Mouse (Mus musculus): ENCODE data around the gene Pnma3.
"Not testable (repeated sequence)": the region's sequence is repeated elsewhere in the genome, so short reads cannot be mapped to it uniquely, and the experiment has no call there.

Pnma3 gene

DNA sequence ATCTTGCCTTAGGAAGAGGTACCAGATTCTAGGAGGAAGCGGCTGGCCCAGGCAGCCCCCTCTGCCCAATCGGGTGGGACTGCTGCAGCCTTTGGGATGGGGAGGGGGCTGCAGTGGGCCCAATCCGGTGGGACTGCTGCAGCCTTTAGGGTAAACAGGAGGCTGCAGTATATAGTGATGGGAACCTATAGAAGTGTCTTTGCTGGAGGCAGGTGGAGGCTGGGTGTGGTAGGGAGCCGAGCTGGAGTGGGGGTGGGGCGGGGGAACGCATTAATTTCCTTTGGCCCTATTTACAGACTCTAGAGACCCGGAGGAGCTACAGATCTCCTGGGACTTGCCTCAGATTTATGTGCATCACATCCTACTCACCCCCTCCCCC lies at the start of gene Pnma3:
Pnma3 (plus strand) TSS at position 373 of the 379 bp plus-strand sequence.
- DNase-seq = no peak

DNA sequence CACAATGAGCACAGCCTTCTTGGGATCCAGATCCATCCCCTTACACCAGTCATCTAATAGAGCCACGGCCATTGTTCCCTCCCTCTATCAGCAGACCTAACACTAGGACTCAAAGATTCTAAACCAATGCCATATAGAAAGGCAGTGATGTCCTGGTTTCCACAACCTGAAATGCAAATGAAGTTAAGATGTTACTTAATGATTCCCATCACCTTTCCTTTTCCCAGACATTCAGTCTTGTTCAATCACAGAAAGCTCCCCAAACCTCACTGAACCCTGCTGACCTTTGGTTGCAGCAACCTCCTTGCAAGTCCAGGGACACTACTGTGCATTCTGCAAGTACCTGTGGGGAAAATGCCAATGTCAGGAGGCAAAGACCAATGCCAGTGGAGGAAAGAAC lies 27.6 kb upstream of the Pnma3 start, which contains the start of gene Pnma5:
Pnma5 (minus strand) TSS at position 101 of the 400 bp plus-strand sequence.
- DNase-seq = no peak

DNA sequence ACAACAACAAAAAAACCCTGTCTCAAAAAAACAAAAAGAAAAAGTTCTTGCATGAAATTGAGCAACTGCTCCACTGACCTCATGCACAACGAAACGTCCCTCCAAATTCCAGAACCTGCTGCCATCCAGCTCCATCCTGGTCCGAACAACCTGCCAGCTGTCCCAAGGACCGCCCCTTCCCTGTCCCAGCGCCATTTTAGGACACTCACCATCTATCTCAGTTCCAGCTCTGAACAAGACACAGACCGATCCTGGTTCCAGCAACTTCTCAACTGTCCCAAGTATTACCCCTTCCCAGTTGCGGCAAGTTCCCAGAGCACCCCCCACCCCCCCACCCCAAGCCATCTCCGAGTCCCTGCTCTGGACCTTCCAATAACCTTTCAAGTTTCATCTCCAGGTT lies 25.8 kb upstream of the Pnma3 start:
- no peak for DNase-seq

DNA sequence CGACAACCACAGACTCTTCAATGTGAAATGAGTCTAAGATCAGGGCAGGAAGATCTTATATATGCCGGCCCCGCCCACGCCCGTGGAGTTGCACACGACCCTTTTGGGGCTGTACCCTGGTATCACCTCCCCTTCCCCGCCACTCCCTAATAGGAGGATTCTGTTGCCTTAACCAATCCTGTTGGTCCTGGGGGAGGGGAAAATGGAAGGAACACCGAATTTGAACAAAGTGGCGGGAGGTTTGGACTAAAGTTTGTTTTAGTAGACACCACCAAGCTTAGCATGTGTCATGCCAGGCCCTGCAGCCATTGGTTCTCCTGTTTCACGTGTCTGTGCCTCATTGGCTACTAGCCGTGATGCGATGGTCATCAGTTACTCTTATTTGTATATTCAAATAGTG lies 24.9 kb upstream of the Pnma3 start:
- no peak for DNase-seq

DNA sequence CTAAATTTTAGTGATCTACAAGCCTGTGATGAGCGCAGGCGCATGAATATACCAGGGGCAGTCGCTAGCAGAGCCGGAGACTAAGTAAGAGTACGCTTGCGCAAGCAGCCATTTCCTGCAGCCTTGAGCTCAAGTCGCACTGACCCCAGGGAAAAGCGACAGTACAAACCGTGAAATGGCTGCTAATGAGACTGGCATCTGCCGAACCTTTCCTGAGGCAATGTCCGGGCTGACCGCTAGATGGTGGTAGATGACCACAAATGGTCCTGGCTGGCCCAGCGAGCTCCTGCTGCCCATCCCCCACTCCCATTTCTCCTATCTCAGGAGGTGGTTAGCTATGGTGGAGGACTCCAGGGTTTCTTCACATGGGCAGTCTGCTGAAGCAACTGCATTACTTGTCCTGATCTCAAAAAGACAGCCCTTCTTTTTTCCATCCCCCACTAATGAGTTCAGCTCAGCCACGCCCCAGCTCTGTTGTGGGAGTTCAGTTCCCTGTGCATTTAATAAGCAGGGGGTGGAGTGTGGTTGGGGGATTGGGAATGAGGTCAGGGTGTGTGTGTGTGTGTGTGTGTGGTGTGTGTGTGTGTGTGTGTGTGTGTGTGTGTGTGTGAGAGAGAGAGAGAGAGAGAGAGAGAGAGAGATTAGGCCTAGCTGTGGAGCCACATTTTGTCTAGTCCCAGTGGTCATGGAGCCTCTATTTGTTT lies 10.6 kb upstream of the Pnma3 start:
- DNase-seq = peak; percentile 93

DNA sequence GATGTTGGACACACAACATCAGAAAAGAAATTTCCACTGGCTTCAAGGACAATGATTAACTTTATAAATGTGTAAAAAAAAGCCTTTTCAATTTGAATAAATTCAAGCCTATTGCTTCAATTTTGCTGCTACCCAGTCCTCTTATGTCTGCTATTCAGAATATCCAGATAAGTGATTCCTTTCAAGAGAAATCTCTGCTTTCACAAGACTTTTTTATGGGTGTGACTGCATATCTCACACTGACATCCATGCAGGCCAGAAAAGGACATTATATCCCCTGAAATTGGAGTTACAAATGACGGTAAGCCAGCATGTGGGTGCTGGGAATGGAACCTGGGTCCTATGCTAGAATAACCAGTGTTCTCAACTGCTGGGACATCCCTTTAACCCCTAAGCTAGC lies 3.1 kb upstream of the Pnma3 start:
- no peak for DNase-seq

DNA sequence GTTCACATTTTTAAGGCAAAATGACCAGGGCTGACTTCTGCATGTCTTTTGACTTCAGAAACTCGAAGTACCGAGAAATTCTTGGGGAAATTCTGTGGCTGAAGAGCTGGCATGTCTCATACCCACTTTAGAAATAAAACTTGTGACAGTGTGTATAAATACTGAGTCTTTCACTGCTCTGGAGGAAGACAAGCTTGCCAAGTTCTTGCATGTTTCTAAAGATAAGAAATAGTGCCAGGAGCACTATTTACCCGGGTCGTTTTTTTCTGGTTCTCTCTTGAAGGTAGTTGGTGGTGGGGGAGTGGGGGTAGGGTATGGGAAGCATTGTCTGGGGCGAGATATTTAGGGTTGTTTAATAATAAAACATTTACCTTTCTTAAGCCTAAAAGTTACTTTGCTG lies 2.3 kb upstream of the Pnma3 start:
- DNase-seq = no peak

DNA sequence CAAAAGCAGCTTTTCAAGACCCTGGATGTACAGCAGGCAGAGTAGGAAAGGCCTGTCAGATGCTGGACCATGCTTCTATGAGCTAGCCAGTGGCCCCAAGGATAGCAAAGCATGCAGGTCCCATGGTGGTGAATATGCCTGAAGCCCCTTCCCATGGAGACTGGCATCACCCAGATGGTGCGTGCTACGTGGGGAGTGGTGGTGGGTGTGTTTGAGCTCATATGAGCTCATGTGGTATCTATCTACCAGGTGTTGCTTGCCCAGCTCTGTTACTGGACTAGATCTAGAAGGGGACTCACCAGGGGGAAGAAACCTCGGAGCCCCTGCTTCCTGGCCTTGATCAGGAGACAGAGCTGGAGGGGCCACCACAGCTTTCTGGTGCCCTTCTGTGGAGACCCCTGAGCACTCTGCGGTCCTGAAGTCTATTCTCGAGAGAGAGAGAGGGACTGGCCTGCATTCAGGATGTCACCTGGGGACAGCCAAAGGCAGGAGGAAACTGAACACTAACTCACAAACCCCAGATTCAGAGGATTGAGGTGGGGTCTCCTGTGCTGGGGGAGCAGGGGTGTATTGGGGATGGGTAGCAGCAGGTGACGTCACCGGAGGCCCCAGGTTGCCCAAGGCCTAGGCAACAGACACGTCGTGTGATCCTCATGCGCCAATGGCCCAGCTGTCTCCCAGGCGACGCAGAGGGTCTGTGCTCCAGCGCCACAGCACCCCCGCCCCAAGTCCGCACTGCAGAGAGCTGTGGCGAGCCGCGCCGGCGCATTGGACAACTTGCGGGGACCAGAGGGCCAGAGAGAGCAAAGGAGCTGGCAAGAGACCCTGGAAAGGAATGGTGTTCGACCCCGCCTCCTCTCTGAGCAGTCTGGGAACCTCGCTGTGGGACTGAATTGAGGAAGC lies 824 bp upstream of the Pnma3 start:
- no peak for DNase-seq

DNA sequence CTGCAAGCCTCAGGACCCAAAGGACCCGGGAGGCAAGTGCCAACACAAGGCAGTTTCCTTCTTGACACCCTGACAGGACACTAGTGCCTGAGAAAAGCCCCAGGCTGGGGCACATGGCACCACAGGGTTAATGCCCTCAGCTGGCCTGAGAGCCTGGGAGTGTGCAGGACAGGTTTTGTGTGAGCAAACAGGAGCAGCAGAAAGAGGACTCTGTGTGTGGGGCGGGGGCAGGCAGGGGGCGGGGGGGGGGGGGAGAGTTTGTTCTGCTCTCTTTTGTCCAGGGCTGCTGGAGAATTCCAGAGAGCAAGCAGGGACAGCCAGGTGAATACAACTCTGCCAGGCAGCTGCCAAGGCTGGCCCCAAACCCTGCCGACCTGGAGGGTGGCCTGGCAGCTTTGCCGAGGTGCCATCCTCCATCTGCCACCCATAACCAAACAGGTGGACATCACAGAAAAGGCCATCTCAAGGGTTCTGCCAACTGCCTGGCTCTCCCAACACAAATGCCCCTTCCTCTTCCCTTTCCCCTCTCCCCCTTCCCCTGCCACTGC lies 2.3 kb downstream of the Pnma3 start:
- not testable (repeated sequence) for DNase-seq

DNA sequence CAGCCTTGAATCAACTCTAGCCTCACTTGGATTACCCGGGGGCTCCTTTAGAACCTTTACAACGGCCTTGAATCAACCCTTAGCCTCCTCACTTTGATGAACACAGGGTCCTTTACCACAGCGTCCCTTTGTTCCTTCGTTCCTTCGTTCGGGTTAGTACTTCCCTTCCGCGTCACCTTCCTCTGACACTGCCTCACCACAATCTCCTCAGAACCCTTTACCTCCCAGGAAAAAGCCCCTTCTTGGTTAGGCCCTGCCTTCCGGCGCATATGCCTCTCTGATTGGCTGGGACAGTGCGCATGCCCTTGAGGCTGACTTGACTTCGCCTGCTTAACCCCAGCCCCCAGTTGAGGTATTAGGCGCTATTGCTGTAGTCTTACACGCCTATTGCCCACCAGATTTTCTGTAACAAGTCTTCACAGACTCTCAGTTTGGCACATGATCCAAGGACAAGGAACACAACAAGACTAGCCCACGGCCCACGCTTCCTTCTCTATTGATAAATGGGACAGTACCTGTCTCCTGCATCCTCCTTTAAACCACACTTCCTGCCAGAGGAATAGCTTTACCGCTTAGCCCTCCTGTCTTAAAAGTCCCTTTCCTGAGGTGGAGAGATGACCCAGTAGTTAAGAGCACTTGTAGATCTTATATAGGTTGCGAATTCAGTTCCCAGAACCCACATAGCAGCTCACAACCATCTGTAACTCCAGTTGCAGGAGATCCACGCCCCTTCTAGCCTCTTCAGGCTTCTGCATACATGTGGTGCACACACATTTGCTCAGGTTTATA lies 17.9 kb downstream of the Pnma3 start, which contains the start of gene Xlr4a:
Xlr4a (minus strand) TSS at position 212 of the 789 bp plus-strand sequence.
- DNase-seq = not testable (repeated sequence)

DNA sequence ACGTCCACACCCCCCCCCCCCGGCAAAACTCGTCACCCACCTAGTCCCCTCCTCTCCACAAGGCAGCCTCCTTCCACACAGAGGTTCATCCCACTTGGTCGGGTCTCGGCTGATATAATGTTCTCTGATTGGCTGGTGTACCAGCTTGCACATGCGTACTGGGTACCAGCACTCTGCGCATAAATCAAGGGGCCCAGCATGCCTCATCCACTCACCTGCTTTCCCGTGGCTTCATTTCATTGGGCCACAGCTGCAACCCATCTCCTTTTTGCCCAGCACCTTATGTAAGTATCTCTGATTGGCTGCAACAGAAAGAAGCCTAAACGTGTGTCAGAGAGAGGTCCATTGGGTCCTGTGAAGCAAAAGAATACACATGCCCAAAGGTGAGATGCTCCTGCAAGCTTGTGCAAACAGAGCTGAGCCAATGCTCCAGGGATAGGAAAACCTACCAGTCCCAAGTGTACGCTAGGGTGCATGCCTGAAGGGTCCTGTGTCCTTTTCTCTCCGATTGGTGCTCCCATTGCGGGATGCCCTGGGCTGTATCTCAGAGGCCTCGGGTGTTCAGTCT lies 32.4 kb downstream of the Pnma3 start, which contains the start of gene Xlr3a:
Xlr3a (minus strand) TSS at position 155 of the 568 bp plus-strand sequence.
- not testable (repeated sequence) for DNase-seq

DNA sequence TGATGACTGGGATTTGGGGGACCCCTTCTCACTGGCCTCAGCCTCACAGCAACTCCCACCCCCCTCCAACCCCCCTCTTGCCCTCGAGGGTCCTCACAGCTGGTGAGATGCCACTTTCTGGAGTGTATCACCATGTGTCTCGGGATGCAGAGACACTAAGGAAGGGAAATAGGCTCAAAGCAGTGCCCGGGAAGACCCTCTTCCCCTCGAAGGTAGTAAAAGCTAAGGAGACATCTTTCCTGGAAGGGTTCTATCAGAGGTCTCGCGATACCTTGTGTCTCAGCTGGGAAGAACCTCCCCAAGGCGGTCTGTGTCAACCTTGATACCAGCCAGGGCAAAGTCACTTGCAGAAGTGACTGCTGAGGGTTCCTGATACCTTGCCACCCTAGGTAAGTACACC lies 52.2 kb downstream of the Pnma3 start, which contains the start of gene Gm14685:
Gm14685 (plus strand) TSS at position 301 of the 400 bp plus-strand sequence.
- not testable (repeated sequence) for DNase-seq

Measured in lung, postnatal 14 days (tissue).